Mouse (Mus musculus) naive thymus-derived CD4-positive, alpha-beta T cell, adult 2 months (primary cell): ENCODE measurements around the gene 4930469K13Rik.
"Not testable (repeated sequence)": the region's sequence is repeated elsewhere in the genome, so short reads cannot be mapped to it uniquely, and the experiment has no call there.

ENCODE experiments used
- DNase-seq: peaks from one replicate; pipeline ENCODE4 v3.0.0-alpha.2; 2011; ENCODE audit warnings: low read depth

The 4930469K13Rik gene

GRCm38 (mm10) chr11:34098422-34098821 lies at the start of gene 4930469K13Rik:
Gene 4930469K13Rik (minus strand): TSS chr11:34098554.
- DNase-seq = peak; percentile 52

- no peak for DNase-seq
Observed at GRCm38 (mm10) chr11:34146934-34147333, 48.6 kb upstream of the 4930469K13Rik start.

- DNase-seq = no peak
Observed at GRCm38 (mm10) chr11:34144421-34144820, 46.1 kb upstream of the 4930469K13Rik start.

GRCm38 (mm10) chr11:34143984-34144383 lies 45.6 kb upstream of the 4930469K13Rik start:
- no peak for DNase-seq

GRCm38 (mm10) chr11:34139296-34139695 lies 40.9 kb upstream of the 4930469K13Rik start:
- no peak for DNase-seq

GRCm38 (mm10) chr11:34128412-34128811 lies 30.1 kb upstream of the 4930469K13Rik start:
- DNase-seq = no peak

GRCm38 (mm10) chr11:34125727-34126126 lies 27.4 kb upstream of the 4930469K13Rik start:
- not testable (repeated sequence) for DNase-seq

- no peak for DNase-seq
Observed at GRCm38 (mm10) chr11:34124852-34125251, 26.5 kb upstream of the 4930469K13Rik start.

- peak; percentile 30 for DNase-seq
Observed at GRCm38 (mm10) chr11:34123147-34123546, 24.8 kb upstream of the 4930469K13Rik start.

- DNase-seq = no peak
Observed at GRCm38 (mm10) chr11:34118319-34118718, 20.0 kb upstream of the 4930469K13Rik start.

- no peak for DNase-seq
Observed at GRCm38 (mm10) chr11:34117581-34117980, 19.2 kb upstream of the 4930469K13Rik start.

- no peak for DNase-seq
Observed at GRCm38 (mm10) chr11:34116572-34117135, 18.3 kb upstream of the 4930469K13Rik start.

GRCm38 (mm10) chr11:34113760-34114159 lies 15.4 kb upstream of the 4930469K13Rik start:
- no peak for DNase-seq

- DNase-seq = no peak
Observed at GRCm38 (mm10) chr11:34112781-34113380, 14.5 kb upstream of the 4930469K13Rik start.

GRCm38 (mm10) chr11:34111940-34112339 lies 13.6 kb upstream of the 4930469K13Rik start:
- no peak for DNase-seq

GRCm38 (mm10) chr11:34109260-34109659 lies 10.9 kb upstream of the 4930469K13Rik start:
- no peak for DNase-seq

GRCm38 (mm10) chr11:34104919-34105318 lies 6.6 kb upstream of the 4930469K13Rik start:
- DNase-seq = no peak

- DNase-seq = peak; percentile 10
Observed at GRCm38 (mm10) chr11:34101827-34102226, 3.5 kb upstream of the 4930469K13Rik start.

GRCm38 (mm10) chr11:34087064-34087463 lies 11.3 kb downstream of the 4930469K13Rik start:
- no peak for DNase-seq

GRCm38 (mm10) chr11:34086164-34086751 lies 12.1 kb downstream of the 4930469K13Rik start:
- no peak for DNase-seq

GRCm38 (mm10) chr11:34084639-34085038 lies 13.7 kb downstream of the 4930469K13Rik start:
- DNase-seq = no peak

GRCm38 (mm10) chr11:34083795-34084194 lies 14.6 kb downstream of the 4930469K13Rik start:
- no peak for DNase-seq
